Mouse (Mus musculus) embryonic facial prominence, embryonic 14.5 days (tissue): ENCODE results near the gene Bcr. TPM values are rescaled to one million over a fixed set of nuclear protein-coding genes. Genes with fewer than 3 reads are reported as not detected.

ENCODE experiments used
- ATAC-seq: fragments of 200-750 bp; cut with Nextera tagmentation; 2 replicates; pipeline ENCODE4 v1.8.0; 2017; ENCODE audit warnings: low read depth, moderate number of reproducible peaks, moderate TSS enrichment
- DNase-seq: peaks from one replicate; pipeline ENCODE4 v3.0.0-alpha.2; 2015; ENCODE audit warnings: low spot score
- H3K27ac ChIP-seq: fragments of 300-500 bp; sonication (generic); replicated peaks from 2 replicates; pipeline ENCODE4 v1.5.1; 2014; ENCODE audit warnings: low read depth, mild to moderate bottlenecking, low read length, moderate library complexity
- H3K27me3 ChIP-seq: fragments of 300-500 bp; sonication (generic); replicated peaks from 2 replicates; pipeline ENCODE4 v1.6.1; 2014; ENCODE audit warnings: low read length; ENCODE audit not compliant: control insufficient read depth, insufficient read depth
- H3K36me3 ChIP-seq: fragments of 300-500 bp; sonication (generic); 2 replicates; pipeline ENCODE4 v1.6.1; 2014; ENCODE audit warnings: low read length, mixed read lengths; ENCODE audit not compliant: control insufficient read depth, insufficient read depth
- H3K4me1 ChIP-seq: fragments of 300-500 bp; sonication (generic); 2 replicates; pipeline ENCODE4 v1.6.1; 2014; ENCODE audit warnings: antibody characterized with exemption, low read length; ENCODE audit not compliant: control insufficient read depth, insufficient read depth
- H3K4me2 ChIP-seq: fragments of 300-500 bp; sonication (generic); 2 replicates; pipeline ENCODE4 v1.6.1; 2014; ENCODE audit warnings: low read depth, mild to moderate bottlenecking, low read length, moderate library complexity, mixed read lengths
- H3K4me3 ChIP-seq: fragments of 300-500 bp; sonication (generic); 2 replicates; pipeline ENCODE4 v1.5.1; 2014; ENCODE audit warnings: low read depth, mild to moderate bottlenecking, low read length
- H3K9ac ChIP-seq: fragments of 300-500 bp; sonication (generic); 2 replicates; pipeline ENCODE4 v1.6.1; 2014; ENCODE audit warnings: low read depth, mild to moderate bottlenecking, low read length, moderate library complexity, mixed read lengths
- H3K9me3 ChIP-seq: fragments of 300-500 bp; sonication (generic); 2 replicates; pipeline ENCODE4 v1.6.1; 2016; ENCODE audit warnings: low read length; ENCODE audit not compliant: control insufficient read depth
- WGBS: fragments of 180-500 bp; shearing (Covaris S2); extraction: QIAGEN DNeasy Blood & Tissue Kit; methylation state at CpG from one replicate; pipeline ENCODE4 v1.1.7; 2014; 5-methylcytosine and 5-hydroxymethylcytosine counted together
- polyA plus RNA-seq: library from polyadenylated mRNA; unstranded; fragments of >200 nt; fragmentation: Nextera tagmentation; extraction: Ambion mirVana; gene quantifications from 2 replicates; pipeline ENCODE4 v1.2.1, GENCODE M21; 2014

Gene Bcr
- polyA plus RNA-seq, 1 experiment from 2014 or later, result 8.1 TPM

- no peak for DNase-seq
- 0 out of 2 replicates have a peak, but pooled peaks cover 14% of the 10 kb centered on the region for H3K36me3 ChIP-seq
- H3K27me3 ChIP-seq, result no peaks in the 10 kb centered on the region
- no peaks in the 10 kb centered on the region for H3K9me3 ChIP-seq
- no peak overlapping the region for H3K27ac ChIP-seq
- WGBS, result 42% methylated on average over 12 of the region's 12 CpGs
- no peak overlapping the region for H3K9ac ChIP-seq
- ATAC-seq, result no peak
- H3K4me3 ChIP-seq, result no peak overlapping the region
- no peak overlapping the region for H3K4me2 ChIP-seq
- H3K4me1 ChIP-seq, result peaks cover 24% of the 10 kb centered on the region
Measured at GRCm38 (mm10) chr10:75068624-75069328, 8.4 kb downstream of the Bcr start.

GRCm38 (mm10) chr10:75070281-75070976, 10.0 kb downstream of the Bcr start:
- ATAC-seq (no peak), DNase-seq (no peak)
- H3K9ac ChIP-seq, result no peak overlapping the region
- H3K27me3 ChIP-seq, result no peaks in the 10 kb centered on the region
- H3K27ac ChIP-seq, result no peak overlapping the region
- WGBS, result 77% methylated on average over 11 of the region's 11 CpGs
- H3K4me2 ChIP-seq, result no peak overlapping the region
- no peaks in the 10 kb centered on the region for H3K9me3 ChIP-seq
- peaks cover 14% of the 10 kb centered on the region for H3K4me1 ChIP-seq
- 0 out of 2 replicates have a peak, but pooled peaks cover 11% of the 10 kb centered on the region for H3K36me3 ChIP-seq
- H3K4me3 ChIP-seq, result no peak overlapping the region

- Histone ChIP-seq H3K9ac (no peak overlapping the region), H3K4me3 (no peak overlapping the region), H3K36me3 (no peaks in the 10 kb centered on the region), H3K4me1 (peaks cover 3% of the 10 kb centered on the region; the same call in 1 of the 2 replicates), H3K27me3 (no peaks in the 10 kb centered on the region), H3K27ac (no peak overlapping the region), H3K9me3 (no peaks in the 10 kb centered on the region), H3K4me2 (no peak overlapping the region)
- DNase-seq (no peak), ATAC-seq (no peak)
- 74% methylated on average over 5 of the region's 5 CpGs for WGBS
Measured at GRCm38 (mm10) chr10:75075665-75076064, 15.3 kb downstream of the Bcr start.

- WGBS, result 77% methylated on average over 14 of the region's 14 CpGs
- no peak overlapping the region for H3K27ac ChIP-seq
Measured at GRCm38 (mm10) chr10:75078174-75079128, 18.1 kb downstream of the Bcr start.

GRCm38 (mm10) chr10:75085330-75085729, 24.9 kb downstream of the Bcr start:
- Histone ChIP-seq H3K4me2 (no peak overlapping the region), H3K4me3 (no peak overlapping the region), H3K27me3 (no peaks in the 10 kb centered on the region), H3K9me3 (no peaks in the 10 kb centered on the region), H3K9ac (no peak overlapping the region), H3K27ac (no peak overlapping the region), H3K4me1 (no peaks in the 10 kb centered on the region), H3K36me3 (no peaks in the 10 kb centered on the region)
- DNase-seq (no peak), ATAC-seq (no peak)
- 73% methylated on average over 1 of the region's 1 CpGs for WGBS

More at GRCm38 (mm10) chr10:75078174-75079128, 18.1 kb downstream of the Bcr start:
- no peak for DNase-seq
- Histone ChIP-seq H3K4me2 (no peak overlapping the region), H3K4me1 (peaks cover 3% of the 10 kb centered on the region; the same call in 1 of the 2 replicates), H3K27me3 (no peaks in the 10 kb centered on the region), H3K9me3 (no peaks in the 10 kb centered on the region), H3K36me3 (no peaks in the 10 kb centered on the region), H3K4me3 (no peak overlapping the region), H3K9ac (no peak overlapping the region)
- ATAC-seq, result no peak

- DNase-seq (no peak), ATAC-seq (no peak)
- Histone ChIP-seq H3K4me1 (0 out of 2 replicates have a peak, but pooled peaks cover 3% of the 10 kb centered on the region), H3K27ac (no peak overlapping the region), H3K9me3 (no peaks in the 10 kb centered on the region), H3K27me3 (no peaks in the 10 kb centered on the region), H3K4me2 (no peak overlapping the region), H3K36me3 (no peaks in the 10 kb centered on the region), H3K4me3 (no peak overlapping the region), H3K9ac (no peak overlapping the region)
- WGBS, result 93% methylated on average over 4 of the region's 4 CpGs
Measured at GRCm38 (mm10) chr10:75088471-75088870, 28.1 kb downstream of the Bcr start.

GRCm38 (mm10) chr10:75091478-75092152, 31.2 kb downstream of the Bcr start:
- 72% methylated on average over 10 of the region's 10 CpGs for WGBS
- ATAC-seq (no peak), DNase-seq (peak; percentile 40)
- Histone ChIP-seq H3K4me3 (no peak overlapping the region), H3K9me3 (no peaks in the 10 kb centered on the region), H3K9ac (no peak overlapping the region), H3K4me1 (0 out of 2 replicates have a peak, but pooled peaks cover 5% of the 10 kb centered on the region), H3K27me3 (no peaks in the 10 kb centered on the region), H3K36me3 (no peaks in the 10 kb centered on the region), H3K4me2 (no peak overlapping the region), H3K27ac (no peak overlapping the region)
